Mouse (Mus musculus): ENCODE results near the gene Ring1. TPM values are rescaled to one million over a fixed set of nuclear protein-coding genes. Genes with fewer than 3 reads are reported as not detected.
"Not testable (repeated sequence)": the region's sequence is repeated elsewhere in the genome, so short reads cannot be mapped to it uniquely, and the experiment has no call there.

Ring1 gene
- polyA plus RNA-seq, 1 experiment from 2014 or later, result 26.0 TPM

DNA sequence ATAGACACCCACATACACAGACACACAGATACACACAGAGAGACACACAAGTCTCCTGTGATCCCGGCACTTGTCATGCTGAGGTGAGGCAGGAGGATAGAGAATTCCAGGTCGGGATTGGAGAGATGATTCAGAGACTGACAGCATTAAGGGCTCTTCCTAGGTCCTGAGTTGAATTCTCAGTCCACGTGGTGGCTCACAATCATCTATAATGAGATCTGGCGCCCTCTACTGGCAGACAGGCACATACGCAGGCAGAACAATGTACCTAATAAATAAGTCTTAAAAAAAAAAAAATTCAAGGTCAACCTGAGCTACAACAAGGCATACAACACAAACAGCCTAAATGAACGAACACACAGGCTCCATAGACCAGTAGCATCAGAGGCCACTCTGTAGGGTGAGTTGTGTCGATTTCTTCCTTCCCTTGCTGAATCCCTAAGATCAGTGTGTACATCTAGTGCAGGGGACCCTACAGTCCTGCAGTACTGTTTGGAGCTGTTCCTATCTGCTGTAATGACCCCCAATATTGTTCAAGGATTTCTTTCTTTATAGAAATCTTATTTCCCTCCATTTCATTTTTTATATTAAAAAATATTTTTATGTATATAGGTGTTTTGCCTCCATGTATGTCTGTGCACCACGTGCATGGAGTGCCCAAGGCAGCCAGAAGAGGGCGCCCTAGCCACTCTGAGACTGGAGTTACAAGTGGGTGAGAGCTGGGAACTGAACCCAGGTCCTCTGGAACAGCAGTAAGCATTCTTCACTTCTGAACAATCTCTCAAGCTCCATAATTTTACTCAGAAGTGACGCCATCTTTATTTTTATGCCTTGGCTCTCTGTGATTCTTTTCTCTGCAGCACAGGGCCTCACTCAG is 32.5 kb downstream of the Ring1 start:
- Histone ChIP-seq H3K9ac (no peak overlapping the region), H3K27ac (replicated peaks) (no peak overlapping the region), H3K4me1 (no peaks in the 10 kb centered on the region), H3K9me3 (replicated peaks) (no peaks in the 10 kb centered on the region), H3K36me3 (no peaks in the 10 kb centered on the region), H3K4me3 (replicated peaks) (no peak overlapping the region), H3K4me2 (replicated peaks) (no peak overlapping the region), H3K27me3 (peaks cover 12% of the 10 kb centered on the region; the same call in 1 of the 2 replicates)
- 28% methylated on average over 10 of the region's 10 CpGs for WGBS
- ATAC-seq (ENCODE audit: insufficient number of reproducible peaks, low FRiP score, low TSS enrichment, low read depth), result no peak

DNA sequence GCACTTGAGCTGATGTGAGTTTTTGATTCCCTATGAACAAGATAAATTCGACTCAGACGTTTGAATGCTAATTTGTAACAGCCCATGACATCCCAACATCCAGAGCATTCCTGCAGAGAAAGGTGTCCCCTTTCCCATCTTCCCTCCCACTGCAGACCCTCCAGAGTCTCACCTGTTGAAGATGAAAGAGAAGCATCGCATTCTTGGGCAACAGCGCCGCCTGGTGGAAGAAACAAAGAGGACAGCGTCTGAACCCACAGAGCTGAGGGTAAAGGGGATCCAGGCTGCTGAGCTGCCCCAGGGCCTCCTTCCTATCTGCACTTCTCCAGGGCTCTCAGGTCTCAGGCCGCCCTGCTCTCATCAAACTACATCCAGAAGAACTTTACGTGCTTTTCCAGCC is 42.3 kb downstream of the Ring1 start:
- H3K4me1 ChIP-seq, result peaks cover 27% of the 10 kb centered on the region
- not testable (repeated sequence) for ATAC-seq (ENCODE audit: insufficient number of reproducible peaks, low FRiP score, low TSS enrichment, low read depth); H3K36me3 ChIP-seq; H3K9me3 ChIP-seq (replicated peaks); H3K9ac ChIP-seq
- peaks cover 34% of the 10 kb centered on the region for H3K27me3 ChIP-seq
- H3K4me2 ChIP-seq (replicated peaks), result peak overlapping the region; percentile 63
- H3K27ac ChIP-seq (replicated peaks), result 0 out of 2 replicates have a peak overlapping the region, but pooled peaks have one; percentile 94
- WGBS, result 9% methylated on average over 8 of the region's 8 CpGs
- peak overlapping the region; percentile 57; the same call in 1 of the 2 replicates for H3K4me3 ChIP-seq (replicated peaks)

DNA sequence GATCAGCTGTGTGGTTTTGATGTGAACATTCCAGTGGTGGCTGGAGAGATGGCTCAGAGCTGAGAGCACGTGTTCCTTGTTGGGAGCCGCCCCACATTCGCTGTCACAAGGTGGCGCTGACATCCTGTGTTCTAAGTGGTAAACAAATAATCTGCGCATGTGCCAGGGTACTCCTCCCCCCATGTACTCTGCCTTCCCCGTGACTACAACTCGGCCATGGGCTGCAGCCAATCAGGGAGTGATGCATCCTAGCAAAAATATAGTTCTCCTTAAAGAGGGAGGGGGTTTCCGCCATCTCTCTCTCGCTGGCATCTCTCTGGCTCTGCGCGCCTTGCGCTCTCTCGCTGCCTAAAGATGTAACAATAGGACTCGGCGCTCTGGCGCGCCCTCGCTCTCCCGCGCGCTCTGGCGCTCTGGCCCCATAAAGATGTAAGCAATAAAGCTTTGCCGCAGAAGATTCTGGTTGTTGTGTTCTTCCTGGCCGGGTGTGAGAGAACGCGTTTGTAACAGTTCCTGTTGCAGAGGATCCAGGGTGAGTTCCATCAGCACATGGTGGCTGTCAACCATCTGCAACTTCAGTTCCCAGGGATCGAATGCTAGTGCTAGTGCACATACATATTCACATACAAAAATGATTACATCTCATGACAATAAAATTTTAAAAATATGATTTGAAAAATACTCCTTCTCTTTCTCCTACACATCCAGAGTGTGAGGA is 43.1 kb downstream of the Ring1 start:
- H3K4me3 ChIP-seq (replicated peaks), result peak overlapping the region; percentile 57
- H3K27me3 ChIP-seq, result peaks cover 42% of the 10 kb centered on the region
- ATAC-seq (ENCODE audit: insufficient number of reproducible peaks, low FRiP score, low TSS enrichment, low read depth), result peak; percentile 92
- not testable (repeated sequence) for H3K9me3 ChIP-seq (replicated peaks); H3K36me3 ChIP-seq; H3K9ac ChIP-seq
- WGBS, result under 1% methylated on average over 27 of the region's 27 CpGs
- H3K4me1 ChIP-seq, result peaks cover 27% of the 10 kb centered on the region
- peak overlapping the region; percentile 63 for H3K4me2 ChIP-seq (replicated peaks)
- peak overlapping the region; percentile 94 for H3K27ac ChIP-seq (replicated peaks)

DNA sequence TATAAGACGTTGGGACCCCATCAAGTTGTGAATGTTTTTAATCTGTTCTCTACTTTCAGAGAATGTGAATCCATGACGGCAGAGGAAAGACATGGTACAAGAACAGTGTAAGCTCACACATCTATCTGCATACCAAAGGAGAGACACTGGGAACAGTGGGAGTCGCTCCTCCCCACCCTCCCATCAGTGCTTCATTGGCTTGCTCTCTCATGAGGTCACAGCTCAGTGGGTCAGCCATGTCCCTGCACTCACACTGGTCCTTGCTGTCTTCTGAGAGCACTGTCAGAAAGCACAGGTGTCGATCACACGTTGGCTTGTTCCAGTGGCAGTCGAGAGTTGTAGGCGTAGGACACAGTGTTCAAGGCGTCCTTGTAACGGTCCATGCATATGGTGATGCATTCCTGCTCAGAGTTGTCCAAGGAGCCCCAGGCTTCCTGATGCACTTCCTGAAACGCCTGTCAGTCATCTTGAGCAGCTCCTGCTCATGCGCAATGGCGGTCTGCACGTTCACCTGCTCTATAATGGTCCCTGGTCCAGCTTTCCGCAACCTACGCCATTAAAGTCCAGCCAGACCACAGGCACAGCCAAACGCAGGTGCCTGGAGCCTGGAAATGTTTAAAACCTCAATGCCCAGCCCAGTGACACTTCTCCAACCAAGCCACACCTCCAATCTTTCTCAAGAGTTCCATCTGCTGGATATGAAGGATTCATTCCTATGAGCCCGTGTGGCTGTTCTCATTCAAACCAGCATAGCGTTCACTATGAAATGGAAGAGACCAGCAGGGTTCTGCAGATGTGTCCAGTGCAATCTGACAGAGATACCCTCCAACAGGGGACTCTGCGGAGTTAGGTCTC is 44.1 kb downstream of the Ring1 start:
- H3K4me3 ChIP-seq (replicated peaks), result no peak overlapping the region
- WGBS, result 73% methylated on average over 19 of the region's 19 CpGs
- H3K4me1 ChIP-seq, result peaks cover 27% of the 10 kb centered on the region
- no peaks in the 10 kb centered on the region for H3K9me3 ChIP-seq (replicated peaks)
- H3K27ac ChIP-seq (replicated peaks), result peak overlapping the region; percentile 55; the same call in 1 of the 2 replicates
- no peak overlapping the region for H3K9ac ChIP-seq
- peaks cover 48% of the 10 kb centered on the region for H3K27me3 ChIP-seq
- no peaks in the 10 kb centered on the region for H3K36me3 ChIP-seq
- ATAC-seq (ENCODE audit: insufficient number of reproducible peaks, low FRiP score, low TSS enrichment, low read depth), result no peak
- H3K4me2 ChIP-seq (replicated peaks), result peak overlapping the region; percentile 63; the same call in 1 of the 2 replicates

DNA sequence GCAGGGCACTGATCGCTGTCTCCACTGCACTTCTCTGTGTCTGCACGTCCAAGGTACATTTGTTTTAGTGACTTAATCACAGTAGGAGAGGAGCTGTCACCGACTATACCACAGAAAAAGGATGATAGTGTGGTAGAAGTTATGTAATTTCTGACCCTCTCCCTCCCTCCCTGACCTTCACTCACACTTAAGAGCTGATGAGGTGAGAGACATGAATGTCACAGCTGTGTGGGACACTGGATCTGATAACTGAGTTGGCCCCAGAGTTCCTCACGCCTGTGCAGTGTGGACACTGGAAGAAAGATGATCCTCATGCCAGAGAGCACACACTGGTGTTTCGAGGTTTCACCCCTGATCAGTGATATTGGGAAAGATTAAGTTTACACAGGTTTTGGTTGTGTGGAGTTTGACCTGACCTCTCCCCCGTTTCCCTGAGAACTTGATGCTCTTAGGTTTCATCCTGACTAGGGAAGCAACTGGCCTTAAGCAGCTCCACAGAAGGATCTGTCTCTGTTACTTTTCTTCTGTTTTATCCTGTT is 44.9 kb downstream of the Ring1 start:
- Histone ChIP-seq H3K4me2 (replicated peaks) (no peak overlapping the region), H3K9ac (no peak overlapping the region), H3K4me3 (replicated peaks) (no peak overlapping the region), H3K36me3 (no peaks in the 10 kb centered on the region), H3K4me1 (peaks cover 27% of the 10 kb centered on the region), H3K9me3 (replicated peaks) (no peaks in the 10 kb centered on the region), H3K27me3 (peaks cover 55% of the 10 kb centered on the region), H3K27ac (replicated peaks) (no peak overlapping the region)
- no peak for ATAC-seq (ENCODE audit: insufficient number of reproducible peaks, low FRiP score, low TSS enrichment, low read depth)
- 74% methylated on average over 6 of the region's 6 CpGs for WGBS

DNA sequence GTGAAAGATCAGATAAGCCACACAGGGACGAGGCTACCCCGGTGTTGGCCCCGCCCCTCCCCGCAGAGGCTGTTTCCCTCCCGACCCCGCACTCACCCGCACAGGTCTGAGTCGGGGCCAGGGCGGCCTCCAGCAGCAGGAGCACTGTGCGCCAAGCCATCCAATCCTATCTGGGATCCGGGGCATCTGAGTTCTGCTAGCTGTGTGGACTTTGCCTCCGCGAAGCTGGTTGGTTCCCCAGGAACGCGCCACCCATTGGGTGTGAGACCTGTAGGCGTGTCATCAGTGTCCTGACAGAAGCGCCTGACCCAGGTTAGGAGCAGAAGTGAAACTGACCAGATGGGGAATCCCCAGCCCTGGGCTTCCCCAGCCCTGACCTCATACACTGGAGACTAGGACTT is 45.8 kb downstream of the Ring1 start:
- peaks cover 60% of the 10 kb centered on the region for H3K27me3 ChIP-seq
- H3K27ac ChIP-seq (replicated peaks), result no peak overlapping the region
- peak overlapping the region; percentile 37 for H3K4me3 ChIP-seq (replicated peaks)
- peaks cover 27% of the 10 kb centered on the region for H3K4me1 ChIP-seq
- no peak overlapping the region for H3K9ac ChIP-seq
- peak overlapping the region; percentile 59 for H3K4me2 ChIP-seq (replicated peaks)
- ATAC-seq (ENCODE audit: insufficient number of reproducible peaks, low FRiP score, low TSS enrichment, low read depth), result no peak
- WGBS, result 0% methylated on average over 17 of the region's 17 CpGs
- H3K9me3 ChIP-seq (replicated peaks), result no peaks in the 10 kb centered on the region
- H3K36me3 ChIP-seq, result no peaks in the 10 kb centered on the region

DNA sequence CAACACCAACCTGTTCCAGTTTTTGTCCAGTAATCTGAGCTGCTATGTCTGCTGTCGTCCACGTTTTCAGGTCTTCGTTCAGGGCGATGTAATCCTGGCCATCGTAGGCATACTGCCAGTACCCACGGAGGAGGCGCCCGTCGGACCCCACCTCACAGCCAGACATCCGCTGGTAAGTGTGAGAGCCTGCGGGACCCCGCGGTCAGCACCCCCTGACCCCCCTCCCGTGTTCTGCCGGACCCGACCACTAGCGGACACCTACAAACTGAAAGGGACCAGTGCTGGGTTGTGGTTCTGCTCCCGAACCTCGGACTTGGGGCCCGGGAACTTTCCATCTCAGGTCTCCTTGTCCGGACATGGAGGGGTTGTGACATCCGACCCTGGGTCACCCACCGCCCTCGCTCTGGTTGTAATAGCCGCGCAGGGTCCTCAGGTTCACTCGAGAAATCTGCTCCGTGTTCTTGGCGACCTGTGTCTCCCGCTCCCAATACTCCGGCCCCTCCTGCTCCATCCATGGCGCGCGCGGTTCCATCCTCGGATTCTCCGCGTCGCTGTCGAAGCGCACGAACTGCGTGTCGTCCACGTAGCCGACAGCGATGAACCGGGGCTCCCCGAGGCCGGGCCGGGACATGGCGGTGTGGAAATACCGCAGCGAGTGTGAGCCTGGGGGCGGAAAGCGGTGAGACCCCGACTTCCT is 46.5 kb downstream of the Ring1 start:
- peaks cover 27% of the 10 kb centered on the region for H3K4me1 ChIP-seq
- peak overlapping the region; percentile 59 for H3K4me2 ChIP-seq (replicated peaks)
- no peaks in the 10 kb centered on the region for H3K9me3 ChIP-seq (replicated peaks)
- no peaks in the 10 kb centered on the region for H3K36me3 ChIP-seq
- WGBS, result 1% methylated on average over 57 of the region's 57 CpGs
- no peak overlapping the region for H3K9ac ChIP-seq
- no peak overlapping the region for H3K27ac ChIP-seq (replicated peaks)
- peak overlapping the region; percentile 37 for H3K4me3 ChIP-seq (replicated peaks)
- peaks cover 60% of the 10 kb centered on the region for H3K27me3 ChIP-seq
- no peak for ATAC-seq (ENCODE audit: insufficient number of reproducible peaks, low FRiP score, low TSS enrichment, low read depth)

DNA sequence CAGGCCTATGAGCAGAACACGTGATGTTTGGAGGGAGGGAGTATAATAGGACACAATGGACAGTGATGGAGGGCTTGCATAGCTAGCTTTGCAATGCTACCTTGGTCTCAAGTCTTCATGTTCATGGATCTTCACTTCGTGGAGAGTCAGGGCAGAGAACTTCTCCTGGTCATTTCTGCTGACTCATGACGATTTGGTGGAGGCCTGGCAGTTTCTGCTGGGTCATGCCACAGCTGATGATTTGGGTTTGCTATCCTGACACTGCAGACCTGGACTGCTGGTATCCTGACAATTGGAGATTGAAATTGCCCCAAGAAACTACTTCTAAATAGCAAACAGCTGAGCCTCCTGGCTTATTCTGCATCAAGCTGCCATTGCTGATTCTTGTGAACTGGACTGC is 50.9 kb downstream of the Ring1 start:
- 55% methylated on average over 3 of the region's 3 CpGs for WGBS
- H3K4me1 ChIP-seq, result peaks cover 9% of the 10 kb centered on the region
- H3K9me3 ChIP-seq (replicated peaks), result no peaks in the 10 kb centered on the region
- no peak overlapping the region for H3K27ac ChIP-seq (replicated peaks)
- ATAC-seq (ENCODE audit: insufficient number of reproducible peaks, low FRiP score, low TSS enrichment, low read depth), result no peak
- no peak overlapping the region for H3K4me2 ChIP-seq (replicated peaks)
- no peak overlapping the region for H3K9ac ChIP-seq
- peaks cover 40% of the 10 kb centered on the region for H3K27me3 ChIP-seq
- H3K4me3 ChIP-seq (replicated peaks), result no peak overlapping the region
- H3K36me3 ChIP-seq, result no peaks in the 10 kb centered on the region

DNA sequence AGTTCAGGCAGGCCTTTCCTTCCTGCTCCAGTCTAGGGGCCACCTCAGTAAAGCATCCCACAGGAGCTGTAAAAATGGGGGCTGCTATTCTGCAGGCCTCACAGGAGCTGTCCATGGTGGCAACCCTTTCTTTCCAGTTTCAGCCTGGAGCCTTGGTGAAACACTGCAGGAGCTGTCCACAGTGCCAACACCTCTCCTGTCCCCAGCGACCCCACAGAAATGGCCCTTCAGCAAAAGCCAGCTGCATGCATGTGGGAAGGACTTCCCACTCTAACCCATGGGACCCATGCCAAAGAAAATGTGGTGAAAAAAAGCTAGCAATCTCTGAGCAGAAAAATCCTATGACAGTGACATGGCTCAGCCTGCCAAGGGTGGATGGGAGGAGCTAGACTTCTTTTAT is 51.8 kb downstream of the Ring1 start:
- H3K27me3 ChIP-seq, result peaks cover 31% of the 10 kb centered on the region
- 10% methylated on average over 1 of the region's 1 CpGs for WGBS
- no peak overlapping the region for H3K27ac ChIP-seq (replicated peaks)
- no peaks in the 10 kb centered on the region for H3K9me3 ChIP-seq (replicated peaks)
- H3K4me2 ChIP-seq (replicated peaks), result no peak overlapping the region
- H3K36me3 ChIP-seq, result no peaks in the 10 kb centered on the region
- ATAC-seq (ENCODE audit: insufficient number of reproducible peaks, low FRiP score, low TSS enrichment, low read depth), result no peak
- peaks cover under 1% of the 10 kb centered on the region; the same call in 1 of the 2 replicates for H3K4me1 ChIP-seq
- no peak overlapping the region for H3K4me3 ChIP-seq (replicated peaks)
- no peak overlapping the region for H3K9ac ChIP-seq
